Mouse (Mus musculus): Measurements from ENCODE around the gene Mmadhc.

The Mmadhc gene

DNA sequence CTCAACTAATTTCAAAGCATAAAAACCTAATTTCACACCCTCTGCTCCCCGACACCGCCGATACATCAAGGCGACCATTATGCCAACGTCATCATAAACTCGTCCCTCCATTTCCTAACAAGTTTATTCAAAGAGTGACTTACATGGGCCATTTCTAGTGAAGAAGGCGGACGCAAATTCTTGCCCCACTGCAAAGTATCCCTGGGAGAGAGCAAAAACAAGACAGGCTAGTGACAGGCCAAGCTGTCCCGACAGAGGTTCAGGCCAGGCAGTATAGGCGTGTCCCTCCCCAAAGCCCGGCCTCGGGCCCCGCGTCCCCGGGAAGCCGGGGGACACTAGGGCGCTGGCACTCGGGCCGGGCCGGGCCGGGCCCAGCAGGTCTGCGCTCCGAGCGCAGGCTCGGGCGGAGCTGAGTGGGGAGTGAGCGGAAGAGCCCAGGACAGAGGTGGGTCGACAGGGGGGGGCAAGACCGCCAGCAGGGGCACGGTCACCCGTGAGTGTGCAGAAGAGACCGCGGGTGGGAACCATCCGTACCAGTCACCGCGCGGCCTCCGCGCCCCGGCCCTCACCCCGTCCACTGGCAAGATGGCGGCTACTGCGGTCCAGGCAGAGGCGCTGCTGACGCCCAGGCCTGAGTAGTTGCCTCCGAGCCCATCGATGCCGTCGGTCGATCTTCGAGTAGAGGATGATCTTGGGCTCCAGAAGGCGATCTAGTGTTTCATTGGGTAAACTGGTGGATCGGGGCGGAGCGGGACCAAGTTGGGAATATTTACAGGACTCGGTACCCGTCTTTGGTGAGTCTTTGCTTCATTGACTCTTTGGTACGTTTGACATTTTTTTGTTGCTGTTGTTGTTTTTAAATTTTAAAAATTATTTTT, at the start of gene Mmadhc:
Mmadhc (minus strand) TSS at position 693 of the 878 bp plus-strand sequence.
- peak; percentile 94 for DNase-seq

GRCm38 (mm10) chr2:50343598-50343997, 47.0 kb upstream of the Mmadhc start:
- no peak for DNase-seq

DNA sequence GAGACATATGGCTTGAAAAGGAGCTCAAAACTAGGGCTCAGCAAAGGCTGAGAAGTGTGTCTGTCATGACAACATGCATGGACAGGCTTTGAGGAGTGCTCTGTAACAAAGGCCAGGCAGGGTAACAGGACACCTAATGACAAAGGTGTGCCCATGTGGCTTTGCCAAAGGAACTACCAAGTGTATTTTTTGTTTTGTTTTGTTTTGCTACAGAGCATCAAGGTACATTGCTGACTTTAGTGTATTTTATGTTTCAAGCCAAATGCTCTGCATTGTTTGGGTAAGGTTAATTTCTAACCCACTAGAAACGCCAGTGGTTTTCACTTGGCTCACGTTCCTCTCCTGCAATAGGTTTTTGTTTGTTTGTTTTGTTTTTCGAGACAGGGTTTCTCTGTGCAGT, 42.5 kb upstream of the Mmadhc start:
- no peak for DNase-seq

DNA sequence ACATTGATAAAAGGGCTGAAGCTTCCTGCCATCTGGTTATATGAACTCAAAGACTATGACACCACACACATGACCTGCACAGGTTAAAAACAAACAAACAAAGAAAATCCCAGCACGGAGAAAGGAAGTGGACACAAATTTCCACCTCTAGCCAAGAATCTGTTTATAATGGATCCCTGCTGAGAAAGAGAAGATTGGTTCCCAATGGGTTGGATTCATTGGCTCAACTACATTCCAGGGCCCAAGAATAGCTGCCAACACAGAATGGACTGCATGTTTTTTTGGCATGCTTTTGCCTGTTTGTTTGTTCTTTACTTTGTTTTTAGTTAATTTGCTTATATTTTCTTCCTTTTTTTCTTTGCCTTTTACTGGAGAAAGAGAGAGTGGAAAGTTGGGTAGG, 41.0 kb upstream of the Mmadhc start:
- peak; percentile 11 to 35 for DNase-seq

DNA sequence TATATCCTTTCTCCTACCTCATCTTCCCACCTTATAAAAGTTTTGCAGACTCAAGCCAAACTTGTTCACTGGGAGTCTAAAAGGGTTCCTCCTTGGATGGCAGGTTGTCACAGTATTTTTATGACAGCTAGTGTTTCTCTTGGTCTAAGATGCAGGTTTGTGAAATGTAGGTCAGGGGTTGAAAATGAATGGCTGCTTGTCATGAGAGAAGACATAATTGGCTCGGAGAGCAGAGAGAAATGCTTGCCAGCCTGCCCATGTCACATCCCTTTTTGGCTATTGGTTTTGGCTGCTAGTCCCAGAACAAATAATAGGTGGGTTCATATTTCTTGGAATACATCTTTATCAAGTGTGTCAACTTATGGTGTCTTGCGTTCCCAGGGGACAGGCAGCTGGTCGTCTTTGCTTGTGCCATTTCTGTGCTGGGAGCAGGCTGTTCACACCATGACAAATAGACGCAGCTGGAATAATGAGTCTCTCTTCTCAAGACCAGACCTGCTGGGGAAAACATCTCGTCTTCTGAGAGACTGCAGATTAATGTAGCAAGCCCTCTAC, 35.2 kb upstream of the Mmadhc start:
- peak; percentile 29 to 44 for DNase-seq

DNA sequence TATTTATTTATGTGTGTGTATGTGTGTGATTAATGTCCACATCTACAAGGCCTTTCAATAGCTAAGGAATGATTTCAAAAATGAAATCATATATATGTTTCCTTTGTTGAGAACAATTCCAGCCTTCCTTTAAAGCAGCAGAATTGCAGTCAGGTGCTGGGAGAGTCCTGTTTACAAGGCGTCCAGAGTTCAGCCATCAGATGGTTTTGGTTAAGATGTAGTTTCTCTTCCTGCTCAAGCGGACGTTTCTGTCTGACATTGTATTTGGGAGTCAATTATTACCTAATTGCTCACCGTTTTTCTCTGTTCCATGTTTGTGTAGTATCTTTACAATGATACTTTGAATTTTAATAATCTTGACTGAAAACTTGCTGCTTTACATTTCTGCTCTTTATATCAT, 31.6 kb upstream of the Mmadhc start:
- DNase-seq = no peak

DNA sequence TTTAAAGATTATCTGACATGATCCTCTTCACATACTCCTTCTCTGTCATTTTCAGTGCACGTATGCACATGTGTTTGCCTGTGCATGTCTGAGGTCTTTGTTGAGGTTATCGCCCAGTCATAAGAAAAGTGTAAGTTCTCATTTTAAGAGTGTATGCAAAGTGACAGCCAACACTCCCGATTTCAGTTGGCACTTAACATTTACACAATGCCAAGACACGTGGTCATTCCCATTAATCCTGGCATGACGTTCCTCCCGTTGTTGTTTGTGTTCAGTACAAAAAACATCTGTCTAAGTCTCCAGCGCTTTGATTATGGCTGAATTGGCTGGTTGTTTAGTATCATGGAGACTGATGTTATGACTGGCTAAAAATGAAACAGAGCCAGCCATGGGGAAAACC, 28.2 kb upstream of the Mmadhc start:
- DNase-seq = no peak

GRCm38 (mm10) chr2:50306663-50307320, 10.2 kb upstream of the Mmadhc start:
- DNase-seq = peak; percentile 80

DNA sequence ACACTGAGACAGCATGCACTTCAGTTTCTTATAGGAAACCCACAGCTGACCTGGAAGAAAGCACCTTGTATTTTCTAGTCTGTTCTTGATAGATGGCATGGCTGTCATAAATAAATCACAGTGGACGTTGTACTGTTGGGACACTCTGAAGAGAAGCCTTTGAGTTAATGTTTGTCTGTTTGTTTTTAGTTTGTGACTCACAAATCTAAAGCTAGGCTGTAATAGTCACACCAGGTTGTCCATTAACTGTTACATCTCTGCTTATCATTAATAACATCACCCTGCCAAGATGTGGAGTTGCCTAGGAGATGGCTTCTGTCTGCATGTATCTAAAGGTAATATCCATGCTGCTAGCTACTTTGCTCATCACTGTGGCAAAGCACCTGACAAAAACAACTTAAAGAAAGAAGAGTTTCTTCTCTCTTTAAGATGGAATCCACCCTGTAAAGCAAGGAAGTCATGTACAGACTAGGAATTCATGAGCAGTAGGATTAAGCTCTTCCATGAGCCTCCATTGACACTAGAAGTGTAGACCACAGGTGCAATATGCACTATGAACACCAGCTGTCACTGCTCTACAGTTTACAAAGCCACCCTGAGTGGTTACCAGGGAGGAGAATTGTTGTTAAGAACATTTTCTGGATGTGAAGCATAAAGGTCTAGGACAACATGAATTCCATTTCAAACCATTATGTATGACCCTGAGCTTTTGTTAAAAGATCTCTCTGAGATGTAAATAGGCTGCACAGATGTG, 8.4 kb upstream of the Mmadhc start:
- DNase-seq = peak; percentile 19 to 31

- DNase-seq = peak in 1 of 2 experiments; percentile 22
These were observed 368 bp upstream of the Mmadhc start for GRCm38 (mm10) chr2:50296987-50297350.

- DNase-seq = peak in 1 of 2 experiments; percentile 12
These were observed 1.0 kb downstream of the Mmadhc start for GRCm38 (mm10) chr2:50295562-50295961.

DNA sequence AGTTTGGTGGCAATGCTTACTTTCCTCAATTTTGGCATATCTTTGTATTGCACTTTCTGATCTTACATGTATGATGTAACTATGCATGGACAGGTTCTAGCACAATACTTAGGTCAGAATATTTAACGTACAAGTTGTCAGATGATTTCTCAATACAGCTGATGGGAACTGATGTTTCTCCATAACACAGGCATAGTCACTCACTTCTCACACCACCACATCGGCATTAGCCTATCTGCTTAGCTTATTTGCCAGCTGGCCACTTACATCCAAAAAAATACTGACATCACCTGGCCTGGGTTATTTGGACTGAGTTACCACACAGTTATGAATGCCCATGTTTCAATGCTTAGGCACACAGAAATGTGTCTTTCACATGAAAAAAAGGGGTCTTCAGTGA, 2.5 kb downstream of the Mmadhc start:
- DNase-seq = no peak

DNA sequence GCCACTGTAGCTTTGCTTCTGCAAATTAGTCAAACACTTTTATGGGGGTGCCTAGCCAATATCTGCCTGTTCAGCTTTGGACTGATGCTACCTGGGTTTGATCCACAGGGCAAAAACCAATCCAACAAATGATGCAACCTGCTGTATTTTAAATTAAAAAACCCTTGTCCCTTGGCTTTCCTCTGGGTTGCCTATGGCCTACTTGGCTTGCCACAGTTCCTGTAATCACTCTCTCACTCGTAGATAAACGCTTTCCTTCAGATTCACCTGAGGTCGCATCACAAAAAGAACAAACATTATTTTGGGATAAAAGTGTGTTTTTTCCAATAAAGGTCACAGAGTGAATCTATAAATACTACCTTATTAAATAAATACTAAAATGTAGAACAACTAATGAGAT, 3.0 kb downstream of the Mmadhc start:
- DNase-seq = peak in 1 of 2 experiments; percentile 13

DNA sequence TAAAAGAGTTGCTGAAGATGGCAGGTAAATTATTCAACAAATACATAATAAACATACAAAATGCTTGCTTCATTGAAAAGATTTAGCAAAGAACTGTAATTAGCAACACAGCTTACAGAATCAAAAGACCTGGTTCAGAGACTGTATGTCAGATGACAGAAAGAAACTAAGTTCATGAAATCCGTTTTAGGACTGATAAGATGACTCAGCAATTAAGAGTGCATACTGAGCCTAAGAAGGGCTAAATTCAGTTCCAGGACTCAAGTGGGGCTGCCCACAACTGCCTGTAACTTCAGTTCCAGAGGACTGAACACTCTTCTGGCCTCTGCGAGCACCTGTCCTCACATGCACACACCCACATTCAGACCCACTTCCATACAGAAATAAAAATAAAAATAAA, 4.7 kb downstream of the Mmadhc start:
- no peak for DNase-seq

DNA sequence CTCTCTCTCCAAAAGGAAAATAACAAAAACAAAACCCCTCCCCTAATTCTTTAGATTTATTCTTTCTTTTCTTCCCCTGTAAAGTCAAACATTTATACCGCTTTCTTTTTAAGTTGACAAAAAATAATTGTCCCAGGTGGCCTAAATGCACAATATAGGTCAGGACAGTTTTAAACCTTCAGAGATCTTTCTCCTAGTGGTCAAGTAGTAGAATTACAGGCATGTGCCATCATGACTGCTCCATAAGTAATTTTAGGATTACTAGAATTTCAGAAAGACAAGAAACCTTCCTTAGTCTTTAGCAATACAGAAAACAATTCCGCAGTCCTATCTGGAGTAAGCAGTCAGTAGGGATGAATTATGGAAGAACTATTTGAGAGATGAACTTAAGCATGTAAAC, 5.8 kb downstream of the Mmadhc start:
- no peak for DNase-seq

DNA sequence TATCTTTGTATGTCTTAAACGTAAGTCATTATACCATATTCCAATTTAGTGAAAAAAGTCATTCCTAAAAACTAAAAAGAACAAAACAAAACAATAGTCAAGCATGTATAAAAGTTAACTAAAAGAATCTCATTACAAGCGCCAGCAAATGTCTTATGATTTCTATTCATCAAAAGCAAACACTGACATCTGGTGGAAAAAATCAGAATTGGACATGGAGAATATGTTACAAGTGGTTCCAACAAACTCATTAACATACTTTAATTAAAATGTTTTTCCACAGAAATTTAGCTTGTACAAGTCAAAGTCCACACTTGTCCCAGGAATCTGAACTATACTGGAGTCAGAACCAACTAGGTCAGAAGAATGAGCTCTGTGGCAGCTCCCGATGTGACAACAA, 11.8 kb downstream of the Mmadhc start:
- DNase-seq = peak in 1 of 2 experiments; percentile 32

DNA sequence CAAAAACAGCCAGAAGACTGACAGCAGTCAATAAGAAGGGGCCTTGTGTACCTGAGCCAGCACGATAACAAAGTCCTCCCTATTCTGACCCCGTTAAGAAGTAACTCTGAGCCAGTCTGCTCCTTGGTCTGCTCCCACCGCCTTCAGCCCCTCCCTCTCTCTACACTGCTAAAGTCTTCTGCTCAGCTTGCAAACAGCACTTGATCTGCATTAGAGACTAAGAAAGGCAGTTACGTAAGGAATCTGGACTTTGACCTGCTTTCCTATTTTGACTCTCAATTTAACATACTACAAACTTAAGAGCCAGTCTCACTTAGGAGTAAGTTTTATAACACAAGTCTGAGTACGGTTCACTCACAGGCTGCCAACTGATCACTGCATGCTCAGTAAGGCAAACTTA, 12.6 kb downstream of the Mmadhc start:
- no peak for DNase-seq

- DNase-seq = no peak
These were observed 19.9 kb downstream of the Mmadhc start for GRCm38 (mm10) chr2:50276715-50277114.

DNA sequence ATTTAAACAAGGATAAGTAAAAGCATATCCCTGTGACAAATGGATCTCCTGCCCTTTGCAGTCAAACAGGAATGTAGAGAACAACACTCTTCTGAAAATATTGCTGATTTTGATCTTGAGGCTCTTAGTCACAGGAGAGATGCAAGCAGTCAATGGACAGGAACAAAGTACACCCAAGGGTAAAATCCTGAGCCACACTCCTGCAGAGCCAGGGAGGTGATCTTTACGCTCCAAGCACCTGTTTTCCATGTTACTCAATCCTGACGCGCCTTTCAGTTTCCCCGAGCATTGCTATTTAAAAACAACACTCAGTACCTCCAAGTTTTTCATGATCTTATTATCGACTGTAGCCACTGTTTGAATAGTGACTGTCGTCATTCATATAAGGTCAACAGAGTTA, 23.2 kb downstream of the Mmadhc start:
- DNase-seq = no peak

- DNase-seq = peak; percentile 22 to 53
These were observed 24.4 kb downstream of the Mmadhc start for GRCm38 (mm10) chr2:50272165-50272564.

DNA sequence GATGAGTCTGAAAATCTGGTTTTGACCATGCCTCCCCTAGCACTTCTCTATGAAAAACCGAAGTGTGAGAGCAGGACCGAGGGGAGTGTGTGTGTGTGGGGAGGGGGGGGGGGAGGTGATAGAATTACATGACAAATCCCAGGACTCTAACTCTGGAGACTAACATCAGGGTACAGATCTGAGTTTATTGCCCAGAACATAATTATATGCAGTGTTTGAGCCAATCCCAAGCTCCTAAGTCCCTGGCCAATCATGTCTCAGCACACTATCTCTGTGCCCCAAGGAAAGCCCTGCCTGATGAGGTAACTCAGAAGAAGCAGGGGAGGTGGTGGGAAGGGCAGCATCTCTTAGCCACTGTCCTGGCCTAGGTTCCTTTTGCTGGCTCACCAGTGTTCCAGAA, 28.1 kb downstream of the Mmadhc start:
- DNase-seq = no peak

GRCm38 (mm10) chr2:50267046-50267445, 29.6 kb downstream of the Mmadhc start:
- no peak for DNase-seq

DNA sequence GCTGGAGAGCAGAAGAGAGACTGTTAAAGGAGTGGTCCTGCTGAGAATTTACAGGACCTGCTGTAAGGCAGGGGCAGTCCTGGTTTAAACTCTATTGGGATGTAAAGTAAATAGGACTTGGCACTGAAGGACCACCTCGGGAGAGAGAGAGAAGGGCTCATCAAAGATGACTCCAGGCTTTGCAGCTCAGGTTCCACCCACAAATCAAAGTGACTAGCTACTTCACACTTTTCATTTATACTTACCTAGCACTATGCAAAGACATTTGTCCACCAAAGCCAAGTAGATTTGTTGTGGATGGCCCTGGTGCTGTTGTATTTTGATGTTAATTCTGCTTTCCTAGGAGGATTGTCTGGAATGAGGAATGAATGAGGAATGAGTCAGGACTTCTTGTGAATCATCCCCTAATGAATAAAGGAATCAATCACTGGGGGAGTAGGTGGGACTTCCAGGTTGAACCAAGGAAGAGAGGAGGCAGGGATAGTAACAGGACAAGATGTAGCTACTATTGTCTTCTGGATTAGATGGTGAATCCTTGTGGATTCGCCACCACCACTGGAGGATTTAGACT, 31.3 kb downstream of the Mmadhc start:
- no peak for DNase-seq
